Mouse (Mus musculus): Measurements from ENCODE around the gene Pde4c.

GRCm38 (mm10) chr8:70754871-70755660 lies 31.5 kb downstream of the Pde4c start:
- TF ChIP-seq CTCF (IDR thresholded peaks at IDR 0.05; ENCODE audit: low read depth, low read length) (no peak), EP300 (IDR thresholded peaks at IDR 0.05; ENCODE audit: insufficient read depth, low read depth, low read length) (no peak)

Data from ES-Bruce4 (cell line).